Mouse (Mus musculus) urinary bladder, postnatal 25 days (tissue): ENCODE results near the gene Tada2b.

Source experiments
- DNase-seq: peaks from one replicate; pipeline ENCODE4 v3.0.0; 2022; ENCODE audit warnings: low spot score

Gene Tada2b

DNA sequence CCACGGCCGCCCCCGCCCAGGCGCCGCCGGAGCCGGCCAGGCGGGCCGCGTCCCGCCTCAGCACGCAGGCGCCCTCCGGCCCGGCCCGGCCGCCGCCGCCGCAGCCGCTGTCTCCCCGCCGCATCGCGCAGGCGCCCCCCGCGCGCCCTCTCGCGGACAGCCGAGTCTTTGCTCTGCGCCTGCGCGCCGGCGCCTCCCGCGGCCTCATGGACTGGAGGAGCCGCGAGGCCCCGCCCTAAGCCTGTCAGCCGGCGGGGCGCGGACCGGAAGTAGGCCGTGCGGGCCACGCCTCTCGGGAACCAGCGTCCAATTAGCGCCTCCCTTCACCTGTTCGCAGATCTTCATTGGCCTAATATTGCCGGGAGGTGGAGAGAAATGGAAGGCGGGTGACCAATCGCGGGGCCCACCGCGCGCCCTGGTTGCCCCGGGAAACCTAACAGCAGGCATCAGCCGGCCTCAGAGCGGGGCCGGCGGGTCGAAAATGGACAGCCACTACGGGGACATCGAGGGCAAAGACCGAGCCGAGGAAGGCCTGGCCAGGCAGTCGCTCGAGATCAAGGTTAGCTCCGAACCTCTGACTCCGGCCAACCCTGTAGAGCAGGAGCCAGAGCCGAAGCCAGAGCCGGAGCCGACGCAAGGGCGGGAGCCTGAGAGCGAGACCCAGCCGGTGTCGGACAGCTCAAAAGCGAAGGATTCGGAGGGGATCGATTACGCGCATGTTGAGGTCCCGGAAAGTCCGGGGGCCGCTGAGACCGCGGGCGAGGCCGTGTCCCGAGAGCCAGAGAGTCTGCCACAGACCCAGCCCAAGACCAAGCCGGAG lies at the start of gene Tada2b, which contains the start of gene Ccdc96:
TSS of gene Tada2b (minus strand) at position 115 of the 820 bp plus-strand sequence.
TSS of gene Ccdc96 (plus strand) at position 418 of the 820 bp plus-strand sequence.
- peak; percentile 95 for DNase-seq

DNA sequence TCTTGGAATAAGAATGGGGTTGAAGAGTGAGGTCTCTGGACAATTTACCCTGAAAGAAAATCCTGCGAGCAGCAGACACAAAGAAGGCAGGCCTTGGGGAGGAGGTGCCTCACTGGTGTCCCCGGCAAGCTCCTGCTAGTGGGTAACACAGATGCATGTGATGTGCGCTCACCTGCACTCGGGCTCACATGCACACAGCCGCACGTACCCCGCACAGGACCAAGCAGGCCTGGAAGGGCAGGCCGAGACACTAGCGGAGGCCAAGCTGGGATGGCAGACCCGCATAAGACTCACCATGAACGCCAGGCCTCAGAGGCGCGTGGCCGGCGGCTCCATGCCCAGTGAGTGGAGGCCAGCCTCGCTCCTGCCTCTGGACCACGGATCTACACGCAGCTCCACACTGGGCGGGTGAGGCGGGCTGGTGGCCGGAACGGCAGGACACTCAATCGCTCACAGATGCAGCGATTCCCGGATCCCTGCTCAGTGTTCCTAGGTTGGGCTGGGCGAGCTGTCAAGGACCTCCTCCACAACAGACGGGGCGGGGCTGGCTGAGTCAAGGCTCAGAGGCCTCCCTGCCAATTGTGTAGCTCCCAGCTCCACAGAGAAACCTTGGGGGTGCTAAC lies 46.2 kb upstream of the Tada2b start:
- peak; percentile 96 for DNase-seq

DNA sequence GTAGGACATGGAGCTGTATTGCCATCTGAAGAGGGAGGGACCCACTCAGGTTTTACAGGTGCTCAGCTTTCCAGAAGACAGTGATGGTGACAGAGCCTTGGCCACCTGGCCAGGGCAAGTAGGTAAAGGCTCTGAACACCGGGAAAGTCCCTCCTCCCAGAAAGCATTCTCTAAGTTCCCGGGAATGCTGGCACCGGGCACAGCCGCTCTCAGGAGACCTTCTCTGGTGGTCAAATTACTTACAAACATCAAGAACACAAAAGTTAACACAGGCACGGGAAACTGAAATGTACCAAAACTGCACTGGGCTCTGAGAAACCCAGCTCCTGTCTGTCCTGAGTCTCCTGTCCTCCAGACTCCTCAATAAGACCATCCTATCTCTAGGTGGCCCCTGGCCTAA lies 45.6 kb upstream of the Tada2b start:
- no peak for DNase-seq

DNA sequence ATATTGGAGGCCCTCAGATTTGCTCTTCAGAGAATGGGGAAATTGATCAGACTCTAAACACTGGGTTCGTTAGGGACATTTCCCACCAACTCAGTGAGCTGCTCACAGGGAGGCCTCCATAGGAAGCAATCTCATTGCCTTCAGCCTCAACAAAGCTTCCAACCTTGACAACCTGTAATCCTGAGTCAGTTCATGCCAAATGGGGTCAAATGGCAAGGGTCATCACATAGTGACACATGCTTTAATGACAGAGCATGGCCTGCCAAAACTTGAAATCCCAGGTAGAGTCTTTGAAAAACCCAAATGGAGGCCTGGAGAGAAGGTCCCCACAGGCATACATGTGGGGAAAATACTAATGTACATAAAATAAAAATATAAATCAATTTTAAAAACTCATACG lies 42.8 kb upstream of the Tada2b start:
- no peak for DNase-seq

DNA sequence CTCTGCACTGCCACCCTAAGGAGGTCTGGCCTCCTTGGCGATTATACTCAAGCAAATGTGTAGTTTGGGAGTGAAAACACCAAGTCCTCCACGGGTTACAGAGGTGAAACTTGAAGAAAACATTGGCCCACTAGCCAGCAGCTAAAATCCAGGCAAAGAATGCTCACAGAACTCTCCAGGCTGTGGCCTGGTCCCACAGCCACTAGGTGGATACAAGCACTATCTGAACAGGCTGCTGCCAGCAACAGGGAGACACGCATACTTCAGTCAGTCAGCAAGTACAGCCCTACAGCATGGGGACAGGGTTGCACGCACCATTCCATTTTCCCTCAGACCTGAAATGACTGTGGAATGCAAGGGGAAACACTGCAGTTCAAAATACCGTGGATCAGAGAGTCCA lies 42.2 kb upstream of the Tada2b start:
- no peak for DNase-seq

DNA sequence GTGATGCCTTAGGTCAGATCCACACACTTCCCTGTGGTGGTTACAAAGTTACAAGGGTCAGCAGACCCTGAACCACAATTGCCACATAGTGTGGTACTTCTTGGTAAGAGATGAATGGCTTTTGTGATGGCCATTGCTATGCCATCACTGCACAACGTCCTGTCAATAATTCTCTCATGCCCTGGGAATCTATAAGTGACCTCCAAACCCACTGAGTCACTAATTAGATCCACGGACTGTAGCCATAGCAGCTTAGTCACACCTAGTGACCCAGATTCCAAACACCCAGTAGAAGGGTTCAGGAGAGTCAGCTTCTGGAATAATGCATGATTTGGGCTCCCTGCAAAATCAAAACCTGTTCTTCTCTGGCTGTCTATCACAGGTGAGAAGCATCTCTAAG lies 41.1 kb upstream of the Tada2b start:
- no peak for DNase-seq

DNA sequence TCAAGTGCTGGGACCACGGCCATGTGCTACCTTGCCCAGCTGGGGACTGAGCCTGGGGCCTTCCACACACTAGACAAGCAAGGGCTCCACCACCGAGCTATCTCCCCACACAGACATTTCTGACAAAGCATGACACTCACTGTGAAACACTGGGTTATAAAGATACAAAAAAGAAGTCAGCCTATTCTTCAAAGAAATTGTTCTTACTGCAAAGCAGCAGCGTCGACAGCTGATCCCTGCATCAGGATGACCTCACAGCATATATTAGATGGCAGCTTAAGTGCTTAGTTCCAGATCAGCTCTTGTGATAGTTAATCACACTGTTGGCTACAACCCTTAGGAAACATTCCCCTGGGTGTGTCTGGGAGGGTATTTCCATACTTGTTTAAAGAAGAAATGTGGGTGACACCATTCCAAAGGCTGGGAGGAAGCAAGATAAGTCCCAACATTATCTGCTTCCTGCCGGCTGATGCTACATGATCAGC lies 39.2 kb upstream of the Tada2b start:
- no peak for DNase-seq

DNA sequence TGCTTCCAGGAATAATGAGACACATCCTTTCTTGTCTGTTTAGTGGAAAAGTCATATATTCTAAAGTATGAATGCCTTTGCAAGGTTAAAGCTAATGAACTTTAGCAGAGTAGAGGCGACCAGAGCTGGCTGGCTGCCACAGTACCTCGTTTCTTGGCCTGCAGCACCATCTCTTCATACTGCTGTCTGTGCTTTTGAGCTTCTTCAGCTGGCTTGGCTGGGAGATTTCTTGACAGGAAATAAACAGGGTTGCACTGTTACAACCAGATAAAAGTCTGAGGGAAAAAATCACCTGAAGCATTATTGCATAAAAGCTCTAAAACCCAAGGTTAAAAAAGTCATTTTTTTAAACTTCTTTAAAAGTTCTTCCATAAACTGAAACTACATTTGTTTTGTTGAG lies 38.7 kb upstream of the Tada2b start:
- DNase-seq, result no peak

DNA sequence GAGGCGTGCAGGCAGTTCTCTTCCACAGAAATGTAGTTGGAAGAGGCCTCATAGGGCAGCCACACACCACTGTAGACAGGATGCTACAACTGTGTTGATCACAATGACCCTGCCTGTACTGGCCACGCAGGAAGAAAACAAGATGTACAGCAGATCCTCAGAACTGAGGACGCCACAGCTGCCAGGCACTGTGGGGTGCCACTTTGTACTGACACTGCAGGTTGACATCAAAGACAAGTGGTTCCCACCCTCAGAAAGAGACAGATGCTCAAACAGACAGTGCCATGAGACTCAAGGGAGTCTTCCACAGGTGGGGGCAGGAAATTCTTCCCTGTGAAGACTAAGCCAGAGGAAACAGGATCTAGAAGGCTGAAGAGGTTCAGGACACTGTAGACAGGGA lies 35.7 kb upstream of the Tada2b start:
- no peak for DNase-seq

DNA sequence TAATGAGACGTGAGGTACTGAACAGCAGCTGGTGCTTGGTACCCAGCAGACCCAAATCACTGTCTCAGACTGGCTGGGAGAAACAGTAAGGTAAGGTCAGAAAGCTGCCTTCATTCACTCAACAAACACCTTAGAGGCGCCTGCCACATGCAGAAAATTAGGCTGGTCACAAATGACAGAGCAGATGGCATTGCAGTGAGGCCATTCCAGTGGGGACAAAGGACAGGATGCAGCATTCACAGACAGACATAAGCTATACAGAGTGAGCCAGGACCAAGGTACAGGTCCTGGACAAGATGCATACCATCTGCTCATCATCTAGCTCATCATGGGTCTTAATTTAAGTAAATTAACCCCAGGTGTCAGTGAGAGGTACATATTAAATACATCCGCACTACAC lies 33.5 kb upstream of the Tada2b start:
- no peak for DNase-seq

DNA sequence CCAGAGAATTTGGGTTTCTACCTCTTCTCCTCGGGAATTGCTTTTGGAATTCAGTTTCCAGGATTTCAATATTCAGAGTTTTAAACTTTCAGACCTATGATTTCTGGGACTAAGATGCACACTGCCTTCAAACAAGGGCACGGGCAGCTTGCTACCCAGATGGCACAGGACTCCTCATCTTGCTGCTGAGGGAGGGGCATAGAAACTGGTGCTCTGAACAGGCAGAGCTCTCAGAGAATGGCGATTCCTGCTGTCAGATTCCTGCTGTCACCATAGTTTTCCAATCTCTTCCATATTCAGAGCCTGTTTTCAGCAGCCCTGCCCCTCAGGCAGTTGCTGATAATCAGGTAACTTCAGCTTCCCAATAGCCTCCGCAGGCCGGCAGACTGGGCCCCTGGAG lies 31.5 kb upstream of the Tada2b start:
- DNase-seq, result no peak

DNA sequence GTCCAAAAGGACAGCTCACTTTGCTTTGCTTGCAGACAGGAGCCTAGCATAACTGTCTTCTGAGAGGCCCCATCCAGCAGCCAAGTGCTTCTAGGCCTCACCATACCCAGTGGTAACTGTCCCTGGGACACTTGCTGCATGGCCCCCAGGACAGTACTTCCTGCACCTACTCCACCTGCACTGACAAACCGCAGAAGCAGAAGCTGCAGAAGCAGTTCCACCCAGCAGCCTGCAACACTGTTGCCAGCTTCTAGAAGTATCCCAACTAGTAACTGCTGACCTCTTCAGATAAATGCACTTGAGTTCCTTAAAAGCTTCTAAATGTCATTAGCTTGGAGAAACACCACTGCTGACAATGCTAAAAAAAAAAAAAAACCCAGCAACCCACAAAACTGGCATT lies 31.0 kb upstream of the Tada2b start:
- DNase-seq, result no peak

DNA sequence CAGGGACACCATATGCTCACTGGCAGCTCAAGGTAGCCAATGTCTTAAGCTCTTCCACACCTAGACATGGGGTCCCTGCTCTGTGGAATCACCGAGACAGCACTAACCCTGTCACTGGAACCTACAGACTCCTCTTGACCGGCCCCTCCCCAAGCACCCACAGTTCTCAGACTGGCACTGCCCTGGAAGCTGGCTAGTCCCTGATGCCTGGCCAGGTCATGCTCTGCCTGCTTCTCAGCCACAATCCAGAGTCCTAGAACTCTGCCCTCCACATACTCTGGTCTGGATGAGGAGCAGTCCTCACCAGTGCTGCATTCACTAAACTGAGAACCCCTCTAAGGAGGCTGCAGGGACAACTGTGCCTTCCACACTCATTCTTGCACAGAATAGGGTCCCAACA lies 26.9 kb upstream of the Tada2b start:
- no peak for DNase-seq

DNA sequence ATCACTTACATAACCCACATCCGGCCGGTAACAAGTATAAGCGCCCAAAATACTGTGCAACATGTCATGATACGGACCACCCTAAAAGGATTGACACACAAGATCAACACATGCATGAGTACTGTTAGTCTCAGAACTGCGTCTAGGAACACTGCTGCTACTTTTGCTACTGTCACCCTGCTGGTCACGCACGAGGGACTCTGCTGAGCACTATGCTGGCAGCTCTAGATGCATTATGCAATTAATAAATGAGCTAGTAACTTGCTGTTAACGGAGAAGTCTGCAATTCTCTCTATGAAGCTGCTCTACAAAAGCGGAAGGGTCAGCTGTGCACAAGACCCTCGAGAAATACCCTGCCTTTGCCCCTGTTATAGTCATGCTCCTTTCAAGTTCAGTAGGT lies 24.3 kb upstream of the Tada2b start:
- no peak for DNase-seq

DNA sequence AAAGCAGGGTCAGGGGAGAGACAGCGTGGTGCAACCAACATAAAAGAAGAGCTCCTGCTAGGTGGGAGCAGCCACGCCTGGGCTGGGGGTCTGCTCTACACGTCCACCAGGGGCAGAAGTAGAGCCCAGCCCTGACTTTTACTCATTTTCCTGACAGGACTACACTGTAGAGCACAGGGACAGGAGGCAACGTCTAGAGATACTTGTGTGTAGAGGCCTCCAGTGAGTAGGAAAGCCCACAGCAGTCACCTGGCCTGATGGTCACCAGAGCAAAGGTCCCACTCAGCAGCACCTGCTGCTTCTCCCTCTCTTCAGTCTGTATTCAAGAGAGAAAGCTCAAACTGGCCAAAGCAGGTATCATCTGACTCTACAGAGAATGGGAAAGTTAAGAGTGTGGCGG lies 21.6 kb upstream of the Tada2b start:
- DNase-seq, result no peak

DNA sequence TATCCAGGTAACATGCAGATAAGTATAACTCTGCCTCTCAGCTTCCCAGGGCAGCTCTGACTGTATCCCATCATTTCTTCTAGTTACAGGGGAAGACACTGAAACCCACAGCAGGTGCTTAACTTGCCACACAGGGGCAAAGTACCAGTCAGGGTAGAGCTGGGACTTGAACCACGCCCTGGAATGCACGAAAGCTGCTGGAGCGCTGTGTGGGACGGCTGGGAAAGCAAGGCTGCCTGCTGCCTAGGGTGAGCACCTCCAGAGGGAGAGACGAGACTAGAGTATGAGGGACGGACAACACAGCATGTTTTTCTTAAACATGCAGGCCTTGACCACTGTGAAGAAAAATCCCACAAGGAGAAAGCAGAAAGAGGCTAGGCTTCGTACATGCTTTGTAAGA lies 21.1 kb upstream of the Tada2b start:
- no peak for DNase-seq

DNA sequence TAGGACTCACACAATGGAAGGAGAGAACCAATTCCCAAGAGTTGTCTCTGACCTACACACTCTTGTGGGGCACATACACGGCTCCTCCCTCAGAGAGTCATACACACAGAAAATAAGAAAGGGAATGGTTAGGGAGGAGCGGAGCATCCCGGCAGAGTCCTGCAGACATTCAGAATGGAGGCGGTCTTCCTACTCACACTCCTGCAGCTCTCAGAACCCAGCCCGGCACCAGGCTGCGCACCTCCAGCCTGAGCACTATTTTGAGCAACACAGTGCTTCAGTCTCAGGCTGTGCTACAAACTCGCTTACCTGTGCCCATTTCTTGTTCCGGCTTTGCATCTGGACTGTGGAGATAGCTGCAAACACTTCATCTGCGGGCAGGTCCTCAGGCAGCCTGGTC lies 10.6 kb upstream of the Tada2b start:
- no peak for DNase-seq

DNA sequence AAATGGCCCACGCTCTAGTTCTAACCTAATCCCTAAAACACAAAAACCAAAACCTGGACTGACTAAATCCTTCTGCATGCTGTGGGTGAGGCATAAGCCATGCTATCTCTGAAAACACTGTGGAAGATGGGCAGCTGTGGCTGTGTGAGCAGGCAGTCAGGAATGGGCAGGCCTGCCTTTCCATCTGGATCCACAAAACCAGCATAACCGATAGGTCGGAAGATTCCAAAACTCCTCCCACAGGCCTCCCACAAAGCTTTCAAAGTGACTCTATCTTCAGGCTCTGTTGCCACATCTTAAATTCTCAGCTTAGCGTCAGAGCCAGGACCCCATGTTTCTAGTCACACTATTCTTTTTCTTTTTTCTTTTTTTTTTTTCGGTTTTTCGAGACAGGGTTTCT lies 9.8 kb upstream of the Tada2b start:
- DNase-seq, result no peak

DNA sequence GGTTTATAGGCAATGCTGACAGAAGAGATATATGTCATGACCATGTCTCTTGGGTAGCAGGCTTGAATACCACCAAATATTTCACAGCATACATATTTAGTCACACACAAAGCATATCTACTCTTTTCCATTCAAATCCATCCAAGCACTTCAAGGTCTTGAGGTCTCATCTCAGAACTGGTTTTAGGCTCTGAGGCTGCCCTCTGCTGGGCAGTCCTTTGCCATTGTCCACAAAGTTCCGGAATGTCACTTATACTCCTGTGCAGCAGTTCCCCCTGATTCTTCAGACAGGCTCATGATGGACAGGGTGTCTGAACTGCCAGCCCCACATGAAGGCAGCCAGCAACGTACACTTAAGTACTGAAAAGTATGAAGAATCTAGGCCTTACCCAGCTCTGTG lies 5.1 kb upstream of the Tada2b start:
- no peak for DNase-seq

DNA sequence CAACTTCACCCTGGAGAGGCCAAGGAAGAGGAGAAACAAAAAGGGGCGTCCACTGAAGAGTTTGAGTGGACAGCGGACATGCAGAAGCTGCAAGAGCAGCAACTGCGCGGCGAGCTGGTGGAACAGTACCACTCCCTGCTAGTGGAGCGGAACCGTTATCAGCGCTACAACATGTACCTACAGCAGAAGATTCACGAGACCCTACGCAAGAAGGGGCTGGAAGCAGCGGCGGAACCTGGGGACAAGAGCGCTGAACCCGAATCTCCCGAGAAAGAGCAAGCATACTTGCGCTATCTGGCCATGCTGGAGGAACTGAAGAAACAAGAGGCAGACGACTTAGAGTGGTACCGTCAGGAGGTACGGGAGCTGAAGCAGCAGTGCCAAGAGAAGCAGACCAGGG lies 1.2 kb upstream of the Tada2b start:
- DNase-seq, result no peak

DNA sequence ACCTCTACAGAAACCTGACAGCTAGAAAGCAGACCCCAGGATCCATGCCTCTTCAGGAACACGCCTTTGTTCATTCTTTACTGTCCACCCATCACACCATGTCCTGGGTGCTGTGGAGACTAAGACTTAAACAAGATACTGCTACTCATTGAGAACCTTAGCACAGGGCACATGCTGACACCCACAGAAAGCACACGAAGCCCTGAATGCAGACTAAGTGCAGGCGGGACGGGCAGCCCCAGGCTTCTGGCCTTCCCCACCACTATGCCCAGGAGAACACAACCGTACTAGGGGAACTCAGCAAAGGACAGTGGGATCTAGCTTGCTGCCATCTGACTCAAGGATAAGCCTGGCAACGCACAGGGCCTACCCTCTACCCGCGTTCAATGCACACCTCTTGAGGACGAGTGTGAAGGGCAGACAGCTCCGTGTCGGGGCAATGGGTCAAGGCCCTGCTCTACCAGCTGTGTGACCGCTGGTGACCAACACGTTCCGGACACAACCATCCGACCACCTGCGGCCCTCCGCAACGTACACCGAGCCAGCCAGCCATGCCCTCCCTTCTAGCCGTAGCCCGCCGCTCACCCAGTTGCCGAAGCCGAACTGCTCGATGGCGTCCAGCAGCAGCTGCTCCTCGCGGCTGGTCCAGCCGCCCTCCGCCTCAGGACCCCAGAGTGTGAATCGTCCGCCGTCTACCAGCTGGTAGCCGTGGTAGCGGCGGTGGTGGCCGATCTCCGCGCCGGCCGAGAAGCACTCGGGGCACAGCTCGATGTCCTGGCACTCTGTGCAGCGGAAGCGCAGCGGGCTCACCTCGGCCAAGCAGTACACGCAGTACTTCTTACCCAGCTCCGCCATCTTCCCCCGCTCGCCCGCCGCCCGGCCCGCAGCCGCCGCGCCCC lies 633 bp downstream of the Tada2b start:
- DNase-seq, result peak; percentile 42

DNA sequence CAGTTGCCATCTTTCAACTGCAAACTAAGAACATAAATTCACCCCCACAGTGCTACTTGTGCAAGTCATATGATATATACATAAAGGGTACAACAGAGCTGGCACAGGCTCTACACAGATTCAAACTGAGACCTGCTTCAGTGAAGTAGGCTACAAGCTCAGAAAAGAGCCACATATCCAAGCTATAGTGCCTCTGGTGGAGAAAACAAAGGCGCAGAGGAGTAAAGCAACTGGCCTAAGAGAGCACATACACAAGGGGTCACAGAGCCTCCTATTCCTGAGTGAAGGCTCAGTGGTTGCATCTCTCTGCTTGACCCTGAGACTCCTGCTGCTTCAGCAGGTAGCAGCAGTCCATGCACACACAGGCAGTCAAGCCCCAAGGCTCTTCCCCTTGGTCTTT lies 3.0 kb downstream of the Tada2b start:
- no peak for DNase-seq

DNA sequence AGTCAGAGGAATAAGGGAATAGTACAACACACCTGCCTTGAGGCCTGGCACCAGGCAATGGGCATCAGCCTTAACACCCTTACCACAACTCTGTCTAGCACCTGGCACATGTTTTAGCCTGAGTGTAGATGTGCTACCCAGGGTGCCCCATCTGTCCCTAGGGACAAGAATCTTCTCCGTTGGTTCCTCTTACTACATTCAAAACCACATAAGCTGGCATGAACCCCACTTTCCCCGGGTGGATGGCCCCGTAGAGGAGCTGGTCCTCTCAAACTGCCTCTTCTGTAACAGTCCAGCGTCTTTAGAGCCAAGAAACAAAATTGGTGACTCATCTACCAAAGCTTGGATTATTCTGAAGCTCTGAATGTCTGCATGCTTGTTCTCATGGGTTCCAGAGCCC lies 3.7 kb downstream of the Tada2b start:
- no peak for DNase-seq
